Mouse (Mus musculus) embryonic fibroblast, embryonic 13.5 days (primary cell): ENCODE results near the gene Fbxo28. TPM values are rescaled to one million over a fixed set of nuclear protein-coding genes. Genes with fewer than 3 reads are reported as not detected.
"Not testable (repeated sequence)": the region's sequence is repeated elsewhere in the genome, so short reads cannot be mapped to it uniquely, and the experiment has no call there.

Source experiments
- H3K27ac ChIP-seq: 2 replicates; pipeline ENCODE4 v1.5.1; 2012; ENCODE audit warnings: low read length, control low read depth, inconsistent platforms; ENCODE audit not compliant: insufficient read depth
- H3K4me1 ChIP-seq: 2 replicates; pipeline ENCODE4 v1.6.1; 2011; ENCODE audit warnings: low read length; ENCODE audit not compliant: control insufficient read depth, insufficient read depth
- H3K4me3 ChIP-seq: 2 replicates; pipeline ENCODE4 v1.5.1; 2011; ENCODE audit warnings: mild to moderate bottlenecking, control low read depth, low read length; ENCODE audit not compliant: insufficient read depth
- CTCF ChIP-seq: IDR thresholded peaks from 2 replicates; pipeline ENCODE4 v1.5.1; 2011; ENCODE audit warnings: mild to moderate bottlenecking, control low read depth, low read length, moderate library complexity, borderline replicate concordance; ENCODE audit not compliant: insufficient read depth
- POLR2A ChIP-seq: IDR thresholded peaks from 2 replicates; pipeline ENCODE4 v1.6.1; 2011; ENCODE audit warnings: low read depth, mild to moderate bottlenecking, control low read depth, low read length, moderate library complexity
- polyA plus RNA-seq: library from polyadenylated mRNA; stranded (reverse); fragments of >200 nt; gene quantifications from 2 replicates; pipeline ENCODE4 v1.2.4, GENCODE M21; 2011; ENCODE audit warnings: low read depth; ENCODE audit not compliant: missing spikeins, insufficient read length

The Fbxo28 gene
- polyA plus RNA-seq, 1 experiment = 25.7 TPM

GRCm38 (mm10) chr1:182292291-182292690 is 49.1 kb downstream of the Fbxo28 start:
- no peak overlapping the region for H3K4me3 ChIP-seq
- H3K27ac ChIP-seq = no peak overlapping the region
- TF ChIP-seq POLR2A = no peak
- no peak for TF ChIP-seq CTCF
- no peaks in the 10 kb centered on the region for H3K4me1 ChIP-seq

- H3K4me3 ChIP-seq, H3K27ac ChIP-seq, H3K4me1 ChIP-seq: not testable (repeated sequence)
These were observed 50.7 kb downstream of the Fbxo28 start for GRCm38 (mm10) chr1:182290741-182291140.

GRCm38 (mm10) chr1:182289781-182290180 is 51.6 kb downstream of the Fbxo28 start:
- H3K27ac ChIP-seq = no peak overlapping the region
- TF ChIP-seq CTCF (no peak), POLR2A (no peak)
- H3K4me1 ChIP-seq = no peaks in the 10 kb centered on the region
- no peak overlapping the region for H3K4me3 ChIP-seq

GRCm38 (mm10) chr1:182288601-182289000 is 52.8 kb downstream of the Fbxo28 start:
- TF ChIP-seq POLR2A = no peak
- no peak for TF ChIP-seq CTCF
- Histone ChIP-seq H3K4me3 (no peak overlapping the region), H3K4me1 (no peaks in the 10 kb centered on the region), H3K27ac (no peak overlapping the region)

GRCm38 (mm10) chr1:182287781-182288180 is 53.6 kb downstream of the Fbxo28 start:
- Histone ChIP-seq H3K4me1 (no peaks in the 10 kb centered on the region; the same call in 1 of the 2 replicates), H3K27ac (no peak overlapping the region), H3K4me3 (no peak overlapping the region)
- no peak for TF ChIP-seq CTCF
- no peak for TF ChIP-seq POLR2A

GRCm38 (mm10) chr1:182284795-182285194 is 56.6 kb downstream of the Fbxo28 start:
- Histone ChIP-seq H3K27ac (no peak overlapping the region), H3K4me1 (peaks cover 4% of the 10 kb centered on the region), H3K4me3 (no peak overlapping the region)
- TF ChIP-seq CTCF (no peak), POLR2A (no peak)

GRCm38 (mm10) chr1:182283231-182283630 is 58.2 kb downstream of the Fbxo28 start:
- H3K4me3 ChIP-seq = no peak overlapping the region
- no peak overlapping the region for H3K27ac ChIP-seq
- H3K4me1 ChIP-seq = peaks cover 4% of the 10 kb centered on the region
- TF ChIP-seq POLR2A (no peak), CTCF (no peak)

- Histone ChIP-seq H3K4me1 (peaks cover 4% of the 10 kb centered on the region), H3K27ac (peak within 1 kb of the TSS; percentile 61), H3K4me3 (peak within 1 kb of the TSS; percentile 94)
- peak; percentile 99 for TF ChIP-seq POLR2A
- no peak for TF ChIP-seq CTCF
These were observed 59.0 kb downstream of the Fbxo28 start, which contains the start of gene Degs1 for GRCm38 (mm10) chr1:182282091-182283075. Gene Degs1 (minus strand): TSS chr1:182282804.

- Histone ChIP-seq H3K4me3 (peak overlapping the region; percentile 74), H3K27ac (no peak overlapping the region), H3K4me1 (peaks cover 4% of the 10 kb centered on the region)
- no peak for TF ChIP-seq CTCF
- TF ChIP-seq POLR2A = no peak
These were observed 60.1 kb downstream of the Fbxo28 start for GRCm38 (mm10) chr1:182281251-182281711.

- Histone ChIP-seq H3K4me1 (peaks cover 4% of the 10 kb centered on the region), H3K4me3 (peak overlapping the region; percentile 74), H3K27ac (no peak overlapping the region)
- TF ChIP-seq POLR2A (no peak), CTCF (no peak)
These were observed 60.9 kb downstream of the Fbxo28 start for GRCm38 (mm10) chr1:182280577-182280976.

- H3K4me3 ChIP-seq = peak overlapping the region; percentile 74; the same call in 1 of the 2 replicates
- H3K4me1 ChIP-seq = peaks cover 4% of the 10 kb centered on the region
- H3K27ac ChIP-seq = no peak overlapping the region
- TF ChIP-seq CTCF = no peak
- TF ChIP-seq POLR2A = no peak
These were observed 61.4 kb downstream of the Fbxo28 start for GRCm38 (mm10) chr1:182280046-182280445.
